Mouse (Mus musculus): ENCODE measurements at regions not wholly inside any gene's neighbourhood (a gene's known extent, or its start where the extent isn't known, plus 50 kb on each side); places are given as distances from the start of the nearest gene placed in this dataset.
A peak's percentile ranks its signal among the peaks of the same experiment; 100 is the strongest.
"Not testable (repeated sequence)": the region's sequence is repeated elsewhere in the genome, so short reads cannot be mapped to it uniquely, and the experiment has no call there.

DNA sequence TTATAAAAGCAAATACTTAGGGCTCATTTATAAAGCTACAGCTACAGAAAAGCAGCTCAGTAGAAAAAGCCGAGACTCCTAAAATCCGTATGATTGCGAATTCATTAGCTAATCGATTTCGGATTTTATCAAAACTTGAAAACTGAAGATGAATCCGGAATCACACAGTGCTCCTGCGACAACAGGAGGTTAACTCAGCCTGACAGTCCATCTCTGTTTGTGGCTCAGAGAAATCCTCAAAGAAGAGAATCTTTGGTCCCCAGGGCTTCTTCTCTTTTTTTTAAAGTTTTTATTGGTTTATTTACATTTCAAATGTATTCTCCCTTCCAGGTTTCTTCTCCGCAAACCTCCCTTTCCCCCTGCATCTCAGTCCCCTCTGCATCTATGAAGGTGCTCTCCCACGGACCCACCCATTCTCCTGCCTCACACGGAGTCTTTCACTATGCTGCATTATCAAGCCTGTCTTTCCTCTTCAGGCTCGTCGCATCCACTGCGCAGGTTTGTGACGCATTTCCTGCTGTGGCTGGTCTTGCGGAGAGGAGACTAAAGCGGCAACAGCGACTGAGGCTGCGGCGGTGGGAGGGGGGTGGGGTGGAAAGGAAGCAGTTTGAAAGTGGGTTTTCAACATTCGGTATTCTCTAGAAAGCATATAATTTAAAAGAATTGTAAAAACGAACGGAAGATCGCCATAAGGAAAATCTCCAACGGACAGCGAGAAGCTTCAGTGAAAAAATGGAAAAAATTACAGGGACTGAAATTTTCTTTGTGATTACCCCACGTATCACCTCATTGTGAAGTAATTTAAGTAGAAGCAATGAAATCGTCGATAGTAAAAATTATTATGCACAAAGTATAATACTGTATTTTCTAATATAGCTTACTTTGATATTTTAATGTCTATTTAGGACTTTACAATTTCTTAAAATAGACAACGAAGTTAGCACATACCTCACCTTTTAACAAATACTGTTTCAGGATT lies 482.5 kb upstream of the Snrpn start:
- H3K4me1 ChIP-seq, H3K27ac ChIP-seq, H3K9ac ChIP-seq, H3K27me3 ChIP-seq, H3K36me3 ChIP-seq, H3K9me3 ChIP-seq: not testable (repeated sequence)
- H3K4me2 ChIP-seq: peak overlapping the region; percentile 46
- WGBS: 24% methylated on average over 29 of the region's 29 CpGs
- H3K4me3 ChIP-seq: peak overlapping the region; percentile 32
- peak; percentile 79; the same call in 1 of the 2 replicates for ATAC-seq (ENCODE audit: borderline replicate concordance, extremely low read depth, low FRiP score, low TSS enrichment)

DNA sequence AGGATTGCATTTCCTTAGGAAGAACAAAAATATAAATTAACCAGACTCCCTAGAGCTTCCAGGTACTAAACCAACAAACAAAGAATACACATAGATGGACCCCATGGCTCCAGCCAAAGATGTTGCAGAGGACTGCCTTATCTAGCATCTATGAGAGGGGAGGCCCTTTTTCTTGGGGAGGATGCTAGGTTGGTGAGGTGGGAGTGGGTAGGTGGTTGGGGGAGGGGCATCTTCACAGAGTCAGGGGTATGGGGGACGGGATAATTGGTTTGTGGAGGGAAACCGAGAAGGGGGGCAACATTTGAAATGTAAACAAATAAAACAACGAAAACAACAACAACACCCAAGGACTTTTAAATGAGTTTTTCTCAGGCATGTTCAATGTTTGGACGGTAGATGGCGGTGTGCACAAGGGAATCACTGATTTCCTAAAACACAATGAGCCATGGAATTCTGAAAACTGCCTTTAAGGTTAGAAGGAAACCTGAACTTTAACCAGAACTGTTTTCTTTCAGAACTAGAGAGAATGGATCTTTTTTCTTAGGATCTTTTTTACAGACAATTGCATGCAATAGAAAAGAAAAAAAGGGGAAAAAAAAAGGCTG lies 477.2 kb upstream of the Snrpn start:
- H3K4me3 ChIP-seq; ATAC-seq (ENCODE audit: borderline replicate concordance, extremely low read depth, low FRiP score, low TSS enrichment); H3K4me2 ChIP-seq; H3K27me3 ChIP-seq; H3K9me3 ChIP-seq; H3K27ac ChIP-seq; H3K9ac ChIP-seq; H3K36me3 ChIP-seq; H3K4me1 ChIP-seq: not testable (repeated sequence)
- WGBS: 8% methylated on average over 5 of the region's 5 CpGs

All from lung, embryonic 15.5 days (tissue).